Mouse (Mus musculus): Measurements from ENCODE around the gene Dgcr2.

- TF ChIP-seq GATA1 (IDR thresholded peaks at IDR 0.05; ENCODE audit: borderline replicate concordance, low read length) = no peak
- no peak for TF ChIP-seq FLI1 (IDR thresholded peaks at IDR 0.05; ENCODE audit: low read length)
These were observed 89.2 kb downstream of the Dgcr2 start for GRCm38 (mm10) chr16:17809125-17809524.
